Mouse (Mus musculus): ENCODE measurements at regions not wholly inside any gene's neighbourhood (a gene's known extent, or its start where the extent isn't known, plus 50 kb on each side); places are given as distances from the start of the nearest gene placed in this dataset.

GRCm38 (mm10) chr3:69953674-69954329 lies 53.6 kb upstream of the Otol1 start:
- no peak overlapping the region for H3K4me2 ChIP-seq (replicated peaks)
- H3K27me3 ChIP-seq, result no peaks in the 10 kb centered on the region
- H3K4me1 ChIP-seq (replicated peaks), result no peaks in the 10 kb centered on the region
- H3K9me3 ChIP-seq, result no peaks in the 10 kb centered on the region
- no peak overlapping the region for H3K9ac ChIP-seq (replicated peaks)
- ATAC-seq, result no peak
- no peak overlapping the region for H3K4me3 ChIP-seq (replicated peaks)
- H3K27ac ChIP-seq, result no peak overlapping the region
- no peaks in the 10 kb centered on the region for H3K36me3 ChIP-seq
- 77% methylated on average over 6 of the region's 6 CpGs for WGBS

DNA sequence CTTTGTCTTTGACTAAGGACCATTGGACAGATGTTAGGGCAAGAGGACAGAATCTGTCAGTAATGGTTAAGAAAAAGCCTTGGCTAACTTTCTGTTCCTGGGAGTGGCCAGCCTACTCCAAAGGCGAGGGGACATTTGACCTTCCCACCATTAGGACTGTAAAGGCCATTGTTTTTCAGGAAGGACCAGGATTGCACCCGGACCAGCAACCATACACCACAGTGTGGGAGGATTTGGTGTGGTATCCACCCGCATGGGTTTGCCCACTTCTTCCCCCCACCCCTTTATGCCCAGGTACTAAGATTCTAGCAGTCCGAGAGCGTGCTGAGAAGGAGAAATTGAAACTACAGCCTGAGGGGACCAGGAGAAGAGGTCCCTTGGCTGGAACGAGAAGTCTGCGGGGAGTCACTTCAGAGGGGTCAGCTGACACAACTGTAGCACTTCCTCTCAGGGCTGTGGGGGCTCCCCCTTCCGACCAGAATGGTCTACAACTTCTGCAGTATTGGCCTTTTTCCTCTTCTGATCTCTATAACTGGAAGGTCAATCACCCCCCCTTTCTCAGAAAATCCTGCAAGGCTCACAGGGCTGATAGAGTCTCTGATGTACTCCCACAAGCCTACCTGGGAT lies 63.2 kb upstream of the Sptssb start:
- no peak overlapping the region for H3K9ac ChIP-seq (replicated peaks)
- no peak for ATAC-seq
- 86% methylated on average over 8 of the region's 8 CpGs for whole genome bisulfite sequencing
- no peak overlapping the region for H3K4me2 ChIP-seq (replicated peaks)
- H3K4me1 ChIP-seq (replicated peaks), result no peaks in the 10 kb centered on the region
- no peaks in the 10 kb centered on the region for H3K27me3 ChIP-seq
- no peak overlapping the region for H3K27ac ChIP-seq
- H3K36me3 ChIP-seq, result no peaks in the 10 kb centered on the region
- no peaks in the 10 kb centered on the region for H3K9me3 ChIP-seq
- H3K4me3 ChIP-seq (replicated peaks), result no peak overlapping the region

DNA sequence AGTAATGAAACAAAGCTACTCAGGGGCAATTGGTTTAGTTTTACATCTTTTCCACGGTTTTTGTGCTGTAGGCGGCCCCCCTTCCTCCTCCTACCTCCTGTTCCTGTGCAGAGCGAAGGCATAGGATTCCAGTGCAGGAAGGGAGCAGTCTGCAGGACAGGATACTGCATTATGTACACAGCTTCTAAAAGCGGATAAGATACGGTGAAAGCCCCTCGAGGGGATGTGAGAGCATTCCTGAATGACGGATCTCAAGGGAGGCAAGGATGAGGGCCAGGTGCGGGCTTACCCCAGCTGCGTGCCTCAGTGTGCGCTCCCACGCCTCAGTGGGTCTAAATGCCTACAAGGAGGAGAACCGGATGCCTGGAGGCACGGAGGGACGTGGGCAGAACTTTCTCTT lies 53.1 kb upstream of the Sptssb start:
- Histone ChIP-seq H3K9me3 (no peaks in the 10 kb centered on the region), H3K4me3 (replicated peaks) (no peak overlapping the region), H3K27ac (no peak overlapping the region), H3K27me3 (no peaks in the 10 kb centered on the region), H3K4me2 (replicated peaks) (peak overlapping the region; percentile 20), H3K9ac (replicated peaks) (no peak overlapping the region), H3K36me3 (no peaks in the 10 kb centered on the region), H3K4me1 (replicated peaks) (0 out of 2 replicates have a peak, but pooled peaks cover 3% of the 10 kb centered on the region)
- ATAC-seq, result no peak
- WGBS, result 26% methylated on average over 14 of the region's 14 CpGs

DNA sequence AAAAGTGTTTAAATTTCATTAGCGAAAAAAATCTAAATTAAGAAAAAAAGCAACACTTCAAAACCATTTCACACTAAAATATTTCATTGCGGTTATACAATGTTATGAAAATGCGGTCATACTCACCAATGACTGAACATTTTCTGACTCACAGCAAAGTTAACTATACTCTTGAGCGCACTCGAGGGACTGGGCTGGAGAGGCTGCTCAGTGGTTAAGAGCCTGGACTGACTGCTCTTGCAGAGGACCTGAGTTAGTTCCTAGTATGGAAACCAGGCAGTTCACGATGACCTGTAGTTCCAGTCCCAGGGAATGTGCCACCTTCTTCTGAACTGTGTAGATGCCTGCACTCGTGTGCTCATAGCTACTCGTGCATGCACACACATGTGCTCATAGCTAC lies 50.3 kb upstream of the Sptssb start:
- H3K4me1 ChIP-seq (replicated peaks), result 0 out of 2 replicates have a peak, but pooled peaks cover 3% of the 10 kb centered on the region
- no peaks in the 10 kb centered on the region for H3K36me3 ChIP-seq
- H3K27me3 ChIP-seq, result no peaks in the 10 kb centered on the region
- ATAC-seq, result no peak
- H3K9me3 ChIP-seq, result no peaks in the 10 kb centered on the region
- H3K27ac ChIP-seq, result no peak overlapping the region
- no peak overlapping the region for H3K4me3 ChIP-seq (replicated peaks)
- WGBS, result 90% methylated on average over 8 of the region's 8 CpGs
- no peak overlapping the region for H3K9ac ChIP-seq (replicated peaks)
- H3K4me2 ChIP-seq (replicated peaks), result no peak overlapping the region
